Mouse (Mus musculus): ENCODE data around the gene Rnf19b. TPM values are rescaled to one million over a fixed set of nuclear protein-coding genes. Genes with fewer than 3 reads are reported as not detected.

Rnf19b gene
- polyA plus RNA-seq, 1 experiment from 2014 or later, result 8.4 TPM

DNA sequence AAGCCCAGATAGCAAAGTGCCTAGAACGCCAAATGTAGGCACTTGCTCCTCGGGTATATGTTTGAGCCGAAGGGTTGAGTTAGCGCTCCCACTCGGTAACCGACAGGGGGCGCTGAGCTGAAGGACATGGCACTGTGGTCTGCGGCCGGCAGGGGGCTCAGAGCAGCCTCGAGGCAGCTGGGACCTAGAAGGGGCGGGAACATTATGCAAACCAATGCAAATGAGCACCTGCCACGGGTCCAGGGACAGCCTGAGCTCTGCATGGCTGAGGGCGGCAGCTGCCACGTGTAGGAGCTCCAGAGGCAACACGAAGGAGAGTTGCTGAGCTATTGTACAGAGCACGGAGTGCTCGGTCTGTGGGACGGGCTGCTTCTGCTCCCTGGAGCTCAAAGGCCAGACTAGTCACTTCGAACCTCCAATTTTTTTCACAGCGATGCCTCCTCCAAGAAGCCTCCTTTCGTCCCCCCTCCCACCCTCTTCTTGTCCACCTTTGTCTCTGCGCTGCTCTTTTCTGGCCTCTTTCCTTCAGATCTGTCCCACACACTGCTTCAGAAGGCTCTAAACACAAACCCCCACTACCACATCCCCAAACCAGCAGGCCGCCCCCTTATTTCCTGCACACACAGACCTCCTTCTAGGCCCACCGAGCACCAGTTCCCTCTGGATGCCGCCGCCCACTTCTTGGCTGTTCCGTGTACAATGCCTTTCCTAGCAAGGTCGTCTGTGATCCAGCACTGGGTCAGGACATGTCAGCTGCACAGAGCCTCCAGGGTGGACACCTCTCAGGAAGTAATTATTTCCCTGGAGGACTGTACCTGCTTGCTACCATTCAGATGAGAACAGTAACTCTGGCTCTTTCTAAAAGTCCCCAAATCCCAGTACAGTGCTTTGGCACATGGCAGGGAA lies 55.3 kb downstream of the Rnf19b start:
- Histone ChIP-seq H3K4me3 (ENCODE audit: low read depth, low read length) (no peak overlapping the region), H3K9me3 (ENCODE audit: control insufficient read depth, low read length) (no peaks in the 10 kb centered on the region), H3K36me3 (ENCODE audit: control insufficient read depth, insufficient read depth, low read length) (no peaks in the 10 kb centered on the region), H3K9ac (ENCODE audit: low read length) (no peak overlapping the region), H3K27me3 (replicated peaks; ENCODE audit: control insufficient read depth, insufficient read depth, low read length) (0 out of 2 replicates have a peak, but pooled peaks cover under 1% of the 10 kb centered on the region), H3K4me1 (replicated peaks; ENCODE audit: control insufficient read depth, insufficient read depth, low read length) (peaks cover 12% of the 10 kb centered on the region), H3K4me2 (ENCODE audit: low read length) (no peak overlapping the region), H3K27ac (ENCODE audit: low read depth) (no peak overlapping the region)
- ATAC-seq (replicated peaks; ENCODE audit: low FRiP score, low TSS enrichment, low read depth) (peak; percentile 65), DNase-seq (ENCODE audit: low spot score) (peak; percentile 89)
- 33% methylated on average over 28 of the region's 28 CpGs for WGBS

DNA sequence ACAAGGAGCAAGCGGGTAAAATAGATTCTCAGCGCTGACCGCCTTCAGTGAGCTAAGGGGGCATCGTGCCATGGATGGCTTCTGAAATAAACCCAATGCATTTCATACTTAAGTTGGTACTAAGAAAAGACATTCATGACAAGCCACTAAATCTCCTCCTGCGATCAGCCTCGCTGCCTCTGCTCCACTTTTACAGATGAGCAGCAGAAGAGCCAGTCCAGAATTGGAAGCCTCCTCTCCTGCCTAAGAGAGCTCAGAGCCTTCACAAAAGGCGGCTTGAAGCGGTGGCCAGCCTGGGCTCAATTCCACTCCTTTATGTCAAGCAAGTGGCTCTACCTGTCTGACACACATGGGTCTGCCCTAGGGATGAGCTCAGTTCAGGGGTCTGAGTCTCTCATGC lies 58.6 kb downstream of the Rnf19b start:
- no peak for ATAC-seq (replicated peaks; ENCODE audit: low FRiP score, low TSS enrichment, low read depth)
- 93% methylated on average over 8 of the region's 8 CpGs for WGBS

DNA sequence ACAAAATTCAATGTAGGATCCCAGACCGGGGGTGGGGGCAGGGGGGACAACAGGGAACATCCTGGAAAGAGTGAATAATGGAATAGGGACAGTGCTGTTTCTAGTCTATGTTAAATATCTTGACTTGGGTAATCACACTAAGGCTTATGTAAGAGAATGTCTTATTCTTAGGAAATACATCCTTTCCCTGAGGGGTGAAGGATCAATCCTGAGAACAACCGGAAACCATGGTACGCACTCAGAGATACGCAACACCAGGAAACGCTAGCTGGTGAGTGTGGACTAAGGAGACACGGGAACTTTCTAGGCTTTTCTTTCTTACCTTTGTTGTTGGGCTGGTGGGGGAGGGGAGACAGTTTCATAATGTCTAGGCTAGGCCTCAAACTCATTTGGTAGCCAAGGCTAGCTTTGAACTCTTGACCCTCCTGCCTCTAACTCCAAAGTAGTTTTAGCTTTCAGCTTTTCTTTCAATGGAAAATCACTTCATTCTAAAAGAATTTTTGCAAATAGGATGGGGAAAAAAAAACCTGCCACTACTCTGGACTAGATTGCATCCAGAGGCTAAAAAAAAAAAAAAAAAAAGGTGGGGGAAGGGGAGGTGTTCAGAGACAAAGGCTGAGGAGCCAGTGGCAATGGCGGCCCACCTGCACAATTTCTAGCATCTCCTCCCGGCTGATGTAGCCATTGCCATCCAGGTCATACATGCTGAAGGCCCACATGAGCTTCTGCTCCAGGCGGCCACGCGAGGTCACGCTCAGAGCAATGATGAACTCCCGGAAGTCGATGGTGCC lies 59.8 kb downstream of the Rnf19b start:
- DNase-seq (ENCODE audit: low spot score), result no peak
- no peak overlapping the region for H3K27ac ChIP-seq (ENCODE audit: low read depth)
- H3K9ac ChIP-seq (ENCODE audit: low read length), result no peak overlapping the region
- peaks cover 5% of the 10 kb centered on the region; the same call in 1 of the 2 replicates for H3K4me1 ChIP-seq (replicated peaks; ENCODE audit: control insufficient read depth, insufficient read depth, low read length)
- peaks cover 27% of the 10 kb centered on the region for H3K27me3 ChIP-seq (replicated peaks; ENCODE audit: control insufficient read depth, insufficient read depth, low read length)
- H3K4me3 ChIP-seq (ENCODE audit: low read depth, low read length), result no peak overlapping the region
- H3K9me3 ChIP-seq (ENCODE audit: control insufficient read depth, low read length), result no peaks in the 10 kb centered on the region
- ATAC-seq (replicated peaks; ENCODE audit: low FRiP score, low TSS enrichment, low read depth), result no peak
- no peak overlapping the region for H3K4me2 ChIP-seq (ENCODE audit: low read length)
- no peaks in the 10 kb centered on the region for H3K36me3 ChIP-seq (ENCODE audit: control insufficient read depth, insufficient read depth, low read length)
- 87% methylated on average over 14 of the region's 14 CpGs for WGBS

More for the DNA sequence above, 58.6 kb downstream of the Rnf19b start:
- H3K36me3 ChIP-seq (ENCODE audit: control insufficient read depth, insufficient read depth, low read length), result no peaks in the 10 kb centered on the region
- no peak overlapping the region for H3K4me3 ChIP-seq (ENCODE audit: low read depth, low read length)
- H3K9me3 ChIP-seq (ENCODE audit: control insufficient read depth, low read length), result no peaks in the 10 kb centered on the region
- no peak overlapping the region for H3K4me2 ChIP-seq (ENCODE audit: low read length)
- no peak for DNase-seq (ENCODE audit: low spot score)
- no peak overlapping the region for H3K9ac ChIP-seq (ENCODE audit: low read length)
- peaks cover 22% of the 10 kb centered on the region for H3K27me3 ChIP-seq (replicated peaks; ENCODE audit: control insufficient read depth, insufficient read depth, low read length)
- H3K4me1 ChIP-seq (replicated peaks; ENCODE audit: control insufficient read depth, insufficient read depth, low read length), result peaks cover 14% of the 10 kb centered on the region
- H3K27ac ChIP-seq (ENCODE audit: low read depth), result no peak overlapping the region

DNA sequence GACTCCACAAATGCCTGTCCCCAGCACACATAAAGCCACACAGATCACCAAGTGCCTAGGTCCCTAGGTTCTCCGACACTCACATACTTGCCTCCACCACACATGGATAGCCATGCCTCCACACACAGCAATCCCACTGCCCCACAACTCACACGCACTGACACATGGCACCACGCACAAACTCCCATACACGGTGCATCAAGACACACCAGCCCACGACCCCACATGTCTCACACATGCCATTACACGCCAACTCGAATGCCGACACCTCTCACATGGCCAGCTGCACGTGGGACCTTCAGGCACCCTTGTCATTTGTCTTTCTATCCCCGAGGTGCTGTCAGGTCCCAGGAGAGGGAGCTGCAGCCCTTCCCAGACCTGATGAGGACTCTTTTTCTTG lies 61.6 kb downstream of the Rnf19b start:
- H3K27me3 ChIP-seq (replicated peaks; ENCODE audit: control insufficient read depth, insufficient read depth, low read length), result peaks cover 38% of the 10 kb centered on the region
- no peak for DNase-seq (ENCODE audit: low spot score)
- H3K27ac ChIP-seq (ENCODE audit: low read depth), result no peak overlapping the region
- ATAC-seq (replicated peaks; ENCODE audit: low FRiP score, low TSS enrichment, low read depth), result no peak
- 74% methylated on average over 10 of the region's 10 CpGs for WGBS
- H3K36me3 ChIP-seq (ENCODE audit: control insufficient read depth, insufficient read depth, low read length), result no peaks in the 10 kb centered on the region
- H3K4me3 ChIP-seq (ENCODE audit: low read depth, low read length), result no peak overlapping the region
- no peak overlapping the region for H3K4me2 ChIP-seq (ENCODE audit: low read length)
- H3K9me3 ChIP-seq (ENCODE audit: control insufficient read depth, low read length), result no peaks in the 10 kb centered on the region
- peaks cover 6% of the 10 kb centered on the region; the same call in 1 of the 2 replicates for H3K4me1 ChIP-seq (replicated peaks; ENCODE audit: control insufficient read depth, insufficient read depth, low read length)
- no peak overlapping the region for H3K9ac ChIP-seq (ENCODE audit: low read length)

DNA sequence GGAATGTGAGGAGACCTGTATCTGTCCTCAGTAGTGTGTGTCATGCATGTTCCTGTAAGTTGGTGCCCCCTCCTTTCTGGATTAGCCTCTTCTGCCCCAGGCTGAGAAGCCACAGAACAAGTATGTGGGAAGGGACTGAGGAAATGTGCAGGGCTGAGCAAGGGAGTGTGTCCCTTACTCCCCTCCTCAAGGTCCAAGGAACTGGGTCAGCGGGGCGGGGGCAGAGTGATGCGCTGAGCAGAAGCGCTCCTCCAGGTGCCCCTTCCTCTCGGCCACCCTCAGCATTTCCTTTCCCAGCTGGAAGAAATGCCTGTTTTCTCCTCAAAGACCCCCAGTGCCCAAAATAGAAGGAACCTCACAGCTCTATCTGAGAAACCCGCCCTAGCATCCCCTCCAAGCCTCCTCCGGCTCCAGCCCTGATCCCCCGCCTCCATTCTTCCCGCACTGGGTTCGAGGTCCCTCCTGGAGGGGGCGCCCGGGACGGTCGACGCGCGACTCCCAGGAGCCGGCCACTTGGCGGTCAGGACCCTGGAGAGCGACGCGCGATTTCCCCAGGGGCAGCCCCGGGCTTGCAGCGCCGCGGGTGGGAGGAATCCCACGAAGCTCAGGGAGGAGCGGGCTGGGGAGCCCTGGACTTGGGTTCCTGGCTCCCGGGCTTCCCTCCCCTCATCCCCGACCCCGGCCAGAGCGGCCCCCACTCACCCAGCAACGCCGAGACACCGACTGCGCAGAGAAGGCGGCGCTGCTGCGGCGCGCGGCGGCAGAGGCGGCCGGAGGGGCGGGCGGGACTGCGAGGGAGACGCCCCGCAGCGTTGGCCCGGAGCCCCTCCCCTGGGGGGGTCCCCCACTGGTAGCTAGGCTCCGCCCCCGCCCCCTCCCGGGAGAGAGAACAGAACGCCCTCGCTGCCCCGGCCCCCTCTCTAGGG lies 62.7 kb downstream of the Rnf19b start:
- Histone ChIP-seq H3K9me3 (ENCODE audit: control insufficient read depth, low read length) (no peaks in the 10 kb centered on the region), H3K4me2 (ENCODE audit: low read length) (peak overlapping the region; percentile 55), H3K4me3 (ENCODE audit: low read depth, low read length) (peak overlapping the region; percentile 23), H3K27ac (ENCODE audit: low read depth) (no peak overlapping the region), H3K27me3 (replicated peaks; ENCODE audit: control insufficient read depth, insufficient read depth, low read length) (peaks cover 41% of the 10 kb centered on the region), H3K4me1 (replicated peaks; ENCODE audit: control insufficient read depth, insufficient read depth, low read length) (peaks cover 13% of the 10 kb centered on the region; the same call in 1 of the 2 replicates), H3K36me3 (ENCODE audit: control insufficient read depth, insufficient read depth, low read length) (no peaks in the 10 kb centered on the region), H3K9ac (ENCODE audit: low read length) (no peak overlapping the region)
- peak; percentile 94 for DNase-seq (ENCODE audit: low spot score)
- peak; percentile 45; the same call in 1 of the 2 replicates for ATAC-seq (replicated peaks; ENCODE audit: low FRiP score, low TSS enrichment, low read depth)
- WGBS, result 1% methylated on average over 55 of the region's 59 CpGs

DNA sequence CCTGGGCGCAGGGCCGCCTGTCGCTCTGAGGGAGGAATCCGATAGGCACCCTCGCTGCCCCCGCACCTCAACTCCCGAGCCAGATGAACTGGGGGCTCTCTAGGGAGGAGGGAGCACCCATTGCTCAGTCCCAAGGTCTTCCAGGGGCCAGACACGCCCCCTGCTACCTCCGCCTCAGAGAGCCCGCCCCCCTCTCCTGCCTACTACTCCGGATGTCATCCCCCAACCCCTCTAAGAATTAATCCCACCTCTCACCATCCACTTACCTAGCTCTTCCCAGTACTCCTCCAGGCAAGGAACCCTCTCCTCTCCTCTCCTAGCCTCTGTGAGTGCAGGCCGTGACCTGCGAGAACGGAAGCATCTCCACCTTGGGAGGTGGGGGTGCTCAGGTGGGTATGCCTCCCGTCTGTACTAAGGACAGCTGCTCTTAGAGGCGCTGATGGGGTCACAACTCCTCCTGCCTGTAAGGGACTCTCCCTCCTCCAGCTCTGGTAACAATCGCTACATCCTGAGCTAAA lies 63.6 kb downstream of the Rnf19b start, which contains the start of gene Hpca:
Hpca (minus strand) TSS at position 468 of the 518 bp plus-strand sequence.
- under 1% methylated on average over 17 of the region's 17 CpGs for WGBS
- Histone ChIP-seq H3K4me1 (replicated peaks; ENCODE audit: control insufficient read depth, insufficient read depth, low read length) (peaks cover 13% of the 10 kb centered on the region; the same call in 1 of the 2 replicates), H3K36me3 (ENCODE audit: control insufficient read depth, insufficient read depth, low read length) (no peaks in the 10 kb centered on the region), H3K9me3 (ENCODE audit: control insufficient read depth, low read length) (no peaks in the 10 kb centered on the region), H3K4me2 (ENCODE audit: low read length) (peak within 1 kb of the TSS; percentile 55), H3K4me3 (ENCODE audit: low read depth, low read length) (peak within 1 kb of the TSS; percentile 23), H3K27me3 (replicated peaks; ENCODE audit: control insufficient read depth, insufficient read depth, low read length) (peaks cover 41% of the 10 kb centered on the region), H3K9ac (ENCODE audit: low read length) (no peak within 1 kb of the TSS), H3K27ac (ENCODE audit: low read depth) (no peak within 1 kb of the TSS)
- ATAC-seq (replicated peaks; ENCODE audit: low FRiP score, low TSS enrichment, low read depth) (0 out of 2 replicates have a peak, but pooled peaks have one; percentile 22), DNase-seq (ENCODE audit: low spot score) (no peak)

DNA sequence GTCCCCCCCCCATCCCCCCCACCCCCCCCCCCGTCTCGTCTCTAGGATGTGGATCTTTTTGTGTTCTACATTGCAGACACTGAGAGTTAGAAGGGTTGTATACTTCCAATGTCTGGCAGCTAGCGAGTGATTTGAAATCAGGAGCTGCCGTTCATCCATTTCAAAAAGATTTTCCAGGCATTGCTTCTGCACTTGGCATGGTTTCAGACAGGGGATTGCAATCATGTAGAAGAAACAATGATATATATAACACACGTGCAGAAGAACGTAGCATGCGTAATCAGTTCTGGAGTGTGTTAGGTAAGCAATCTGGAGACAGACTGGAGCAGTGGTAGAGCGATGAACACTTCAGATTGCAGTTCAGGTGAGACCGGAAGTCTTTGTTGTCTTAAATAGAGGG lies 64.0 kb downstream of the Rnf19b start:
- 22% methylated on average over 9 of the region's 9 CpGs for WGBS
- Histone ChIP-seq H3K9ac (ENCODE audit: low read length) (no peak overlapping the region), H3K4me1 (replicated peaks; ENCODE audit: control insufficient read depth, insufficient read depth, low read length) (peaks cover 13% of the 10 kb centered on the region; the same call in 1 of the 2 replicates), H3K36me3 (ENCODE audit: control insufficient read depth, insufficient read depth, low read length) (no peaks in the 10 kb centered on the region), H3K27me3 (replicated peaks; ENCODE audit: control insufficient read depth, insufficient read depth, low read length) (peaks cover 41% of the 10 kb centered on the region), H3K4me2 (ENCODE audit: low read length) (no peak overlapping the region), H3K27ac (ENCODE audit: low read depth) (no peak overlapping the region), H3K4me3 (ENCODE audit: low read depth, low read length) (no peak overlapping the region), H3K9me3 (ENCODE audit: control insufficient read depth, low read length) (no peaks in the 10 kb centered on the region)
- ATAC-seq (replicated peaks; ENCODE audit: low FRiP score, low TSS enrichment, low read depth), result no peak
- no peak for DNase-seq (ENCODE audit: low spot score)
